Mouse (Mus musculus): ENCODE results near the gene Lmbr1.

DNA sequence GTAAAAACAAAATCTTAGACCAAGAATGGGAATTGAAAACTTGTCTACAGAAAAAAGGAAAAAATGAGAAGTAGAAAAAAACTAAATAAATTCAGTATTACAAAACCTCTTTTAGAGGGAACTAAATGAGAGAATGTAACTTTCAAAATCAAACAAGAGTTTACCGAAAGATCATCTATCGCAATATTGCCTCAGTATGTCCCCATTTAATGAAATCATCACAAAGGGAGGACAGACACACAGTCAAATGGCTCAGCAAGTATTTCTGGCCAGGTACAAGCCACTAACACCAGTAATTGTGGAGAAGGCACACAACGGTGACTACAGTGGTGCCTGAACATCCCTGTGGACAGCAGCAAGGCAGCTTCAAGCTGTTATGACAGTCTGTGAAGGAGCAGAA lies 88.1 kb downstream of the Lmbr1 start:
- TF ChIP-seq CTCF (IDR thresholded peaks at IDR 0.05; ENCODE audit: low read depth) (no peak), EP300 (optimal IDR thresholded peaks at IDR 0.05) (no peak)

Data from stomach, postnatal 0 days (tissue).